Mouse (Mus musculus) E14TG2a.4 (cell line): ENCODE results near the gene Ipmk.

Experiments
- H3K27me3 ChIP-seq: 2 replicates; pipeline ENCODE4 v1.6.1; 2014; ENCODE audit warnings: low read length, control low read depth; ENCODE audit not compliant: insufficient read depth
- H3K36me3 ChIP-seq: 2 replicates; pipeline ENCODE4 v1.6.1; 2014; ENCODE audit warnings: low read length, control low read depth; ENCODE audit not compliant: insufficient read depth
- H3K4me1 ChIP-seq: replicated peaks from 2 replicates; pipeline ENCODE4 v1.6.1; 2014; ENCODE audit warnings: low read depth, low read length, control low read depth
- H3K4me3 ChIP-seq: replicated peaks from 2 replicates; pipeline ENCODE4 v1.5.1; 2014; ENCODE audit warnings: mild to moderate bottlenecking, low read length
- H3K9me3 ChIP-seq: 2 replicates; pipeline ENCODE4 v1.6.1; 2014; ENCODE audit warnings: low read length, control low read depth
- CTCF ChIP-seq: conservative IDR thresholded peaks from 2 replicates; pipeline ENCODE4 v1.5.1; 2014; ENCODE audit warnings: low read length
- NANOG ChIP-seq: IDR thresholded peaks from 2 replicates; pipeline ENCODE4 v1.6.1; 2014; ENCODE audit warnings: borderline replicate concordance, low read length, mixed read lengths
- POU5F1 ChIP-seq: IDR thresholded peaks from 2 replicates; pipeline ENCODE4 v1.6.1; 2014; ENCODE audit warnings: low read length, borderline replicate concordance

The Ipmk gene

DNA sequence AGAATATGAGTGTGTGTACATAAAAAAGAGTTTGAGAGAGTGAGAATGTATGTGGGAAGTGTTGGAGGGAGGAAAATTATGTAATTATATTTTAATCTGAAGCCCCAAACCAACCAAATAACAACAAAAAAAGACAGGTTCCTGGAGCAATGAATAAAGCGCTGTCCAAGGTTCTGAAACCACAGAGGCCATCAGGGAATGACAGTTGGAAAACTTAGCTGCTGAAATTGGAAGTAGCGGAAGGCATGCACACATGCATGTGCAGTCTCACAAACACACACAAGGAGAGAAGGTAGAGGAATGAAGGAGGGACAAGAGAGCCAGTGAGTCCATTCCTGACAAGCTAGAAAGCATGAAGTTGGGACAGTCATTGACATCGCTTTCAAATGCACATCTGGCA lies 56.1 kb downstream of the Ipmk start:
- Histone ChIP-seq H3K36me3 (no peaks in the 10 kb centered on the region), H3K27me3 (no peaks in the 10 kb centered on the region), H3K9me3 (peaks cover 7% of the 10 kb centered on the region; the same call in 1 of the 2 replicates), H3K4me1 (peaks cover 13% of the 10 kb centered on the region), H3K4me3 (no peak overlapping the region)
- TF ChIP-seq CTCF (no peak), POU5F1 (no peak), NANOG (no peak)

DNA sequence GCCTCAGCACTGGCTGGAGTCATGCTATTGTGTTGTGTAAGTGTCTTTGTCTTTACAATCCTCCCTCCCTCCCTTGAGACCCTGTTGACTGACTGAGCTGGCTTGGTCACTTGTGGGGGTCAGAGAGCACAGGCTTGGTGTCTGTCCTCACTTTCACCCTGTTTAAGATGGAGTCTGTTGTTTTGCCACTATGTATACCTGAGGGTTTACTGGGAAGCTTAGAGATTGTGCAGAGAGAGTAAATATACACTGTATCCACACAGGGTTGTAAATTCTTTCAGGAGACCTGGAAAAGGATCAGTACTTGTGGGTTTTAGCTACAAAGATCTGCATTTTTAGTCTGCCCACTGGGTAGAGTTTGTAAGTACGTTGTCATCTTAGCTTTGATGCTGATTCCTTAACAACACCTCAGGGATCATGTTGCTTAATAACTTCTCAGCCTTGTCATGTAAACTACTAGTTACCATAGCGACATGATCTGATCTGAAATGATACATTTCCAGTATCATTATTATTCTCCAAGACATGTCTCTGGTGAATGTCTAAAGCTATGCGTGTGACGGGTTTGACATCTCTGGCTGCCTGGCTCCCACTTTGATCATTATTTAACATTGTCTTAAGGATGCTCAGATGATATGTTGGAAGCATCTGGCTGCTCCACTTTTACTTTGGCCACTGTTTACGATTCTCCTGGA lies 58.1 kb downstream of the Ipmk start:
- Histone ChIP-seq H3K27me3 (peaks cover 3% of the 10 kb centered on the region; the same call in 1 of the 2 replicates), H3K4me1 (no peaks in the 10 kb centered on the region), H3K9me3 (peaks cover 7% of the 10 kb centered on the region; the same call in 1 of the 2 replicates), H3K36me3 (no peaks in the 10 kb centered on the region), H3K4me3 (no peak overlapping the region)
- no peak for TF ChIP-seq POU5F1
- TF ChIP-seq NANOG = no peak
- no peak for TF ChIP-seq CTCF

DNA sequence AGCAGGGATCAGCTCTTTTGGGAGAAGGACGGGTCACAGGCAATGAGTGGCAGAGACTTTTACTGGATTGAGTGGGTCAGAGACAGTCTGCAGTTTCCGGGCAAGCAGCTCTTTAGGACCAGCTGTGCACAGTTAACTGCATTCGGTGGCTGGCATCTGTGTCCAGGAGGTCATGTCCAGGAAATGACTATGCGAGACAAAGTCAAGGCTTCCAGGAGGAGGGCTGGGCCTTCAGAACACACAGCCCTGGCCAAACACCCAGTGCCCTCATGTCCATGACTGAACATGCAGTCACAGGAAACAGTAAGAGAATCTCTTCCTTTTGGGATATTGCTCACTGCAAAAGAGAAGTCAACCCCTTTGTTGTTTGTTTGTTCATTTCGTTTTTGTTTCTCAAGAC lies 62.4 kb downstream of the Ipmk start:
- TF ChIP-seq NANOG (no peak), POU5F1 (no peak), CTCF (no peak)

DNA sequence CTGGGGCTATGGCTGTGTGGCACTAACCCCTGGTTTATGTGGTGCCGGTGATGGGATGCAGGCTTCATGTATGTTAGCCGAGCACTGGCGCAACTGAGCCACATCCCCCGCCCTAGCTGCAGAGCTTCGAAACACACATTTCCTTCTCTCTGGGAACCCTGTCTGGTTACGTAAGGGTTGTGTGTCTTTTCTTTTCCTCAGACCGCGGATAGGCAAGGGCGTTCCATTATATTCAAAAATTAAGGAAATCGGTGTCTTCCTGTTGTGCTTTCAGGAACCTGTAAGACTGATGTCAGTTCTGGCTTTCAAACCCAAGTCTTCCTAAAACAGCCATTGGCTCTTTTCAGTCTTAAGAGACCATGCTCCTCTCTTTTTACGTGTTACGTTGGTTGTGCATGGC lies 65.8 kb downstream of the Ipmk start:
- peaks cover 3% of the 10 kb centered on the region; the same call in 1 of the 2 replicates for H3K27me3 ChIP-seq
- H3K4me1 ChIP-seq = peaks cover 18% of the 10 kb centered on the region
- no peaks in the 10 kb centered on the region for H3K36me3 ChIP-seq
- no peak overlapping the region for H3K4me3 ChIP-seq
- no peaks in the 10 kb centered on the region for H3K9me3 ChIP-seq
- TF ChIP-seq NANOG (no peak), CTCF (no peak), POU5F1 (no peak)

More for the DNA sequence above, 62.4 kb downstream of the Ipmk start:
- Histone ChIP-seq H3K27me3 (peaks cover 3% of the 10 kb centered on the region; the same call in 1 of the 2 replicates), H3K4me1 (peaks cover 18% of the 10 kb centered on the region), H3K4me3 (no peak overlapping the region), H3K9me3 (peaks cover 7% of the 10 kb centered on the region; the same call in 1 of the 2 replicates), H3K36me3 (no peaks in the 10 kb centered on the region)

DNA sequence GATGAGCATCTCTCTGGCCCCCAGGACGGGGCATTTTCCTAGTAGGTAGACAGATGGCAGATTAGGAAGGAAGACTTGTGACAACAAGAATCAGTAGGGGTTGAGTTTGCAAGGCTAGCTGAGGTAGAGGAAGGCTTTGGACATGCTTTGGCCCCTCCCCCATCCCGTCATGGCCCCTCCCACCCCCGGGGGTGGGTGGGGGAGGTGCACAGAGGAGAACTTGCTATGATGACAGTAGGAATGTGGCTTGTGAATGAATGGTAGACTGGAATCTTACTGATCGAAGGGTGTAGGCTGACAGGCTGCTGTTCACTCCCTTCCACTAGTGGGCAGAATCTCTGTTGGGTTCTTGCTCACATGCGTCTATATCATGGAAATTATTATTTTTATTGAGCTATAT lies 74.0 kb downstream of the Ipmk start:
- Histone ChIP-seq H3K4me3 (no peak overlapping the region), H3K4me1 (peaks cover 21% of the 10 kb centered on the region), H3K36me3 (no peaks in the 10 kb centered on the region), H3K9me3 (no peaks in the 10 kb centered on the region), H3K27me3 (0 out of 2 replicates have a peak, but pooled peaks cover 4% of the 10 kb centered on the region)
- TF ChIP-seq CTCF (peak; percentile 11), NANOG (no peak)

DNA sequence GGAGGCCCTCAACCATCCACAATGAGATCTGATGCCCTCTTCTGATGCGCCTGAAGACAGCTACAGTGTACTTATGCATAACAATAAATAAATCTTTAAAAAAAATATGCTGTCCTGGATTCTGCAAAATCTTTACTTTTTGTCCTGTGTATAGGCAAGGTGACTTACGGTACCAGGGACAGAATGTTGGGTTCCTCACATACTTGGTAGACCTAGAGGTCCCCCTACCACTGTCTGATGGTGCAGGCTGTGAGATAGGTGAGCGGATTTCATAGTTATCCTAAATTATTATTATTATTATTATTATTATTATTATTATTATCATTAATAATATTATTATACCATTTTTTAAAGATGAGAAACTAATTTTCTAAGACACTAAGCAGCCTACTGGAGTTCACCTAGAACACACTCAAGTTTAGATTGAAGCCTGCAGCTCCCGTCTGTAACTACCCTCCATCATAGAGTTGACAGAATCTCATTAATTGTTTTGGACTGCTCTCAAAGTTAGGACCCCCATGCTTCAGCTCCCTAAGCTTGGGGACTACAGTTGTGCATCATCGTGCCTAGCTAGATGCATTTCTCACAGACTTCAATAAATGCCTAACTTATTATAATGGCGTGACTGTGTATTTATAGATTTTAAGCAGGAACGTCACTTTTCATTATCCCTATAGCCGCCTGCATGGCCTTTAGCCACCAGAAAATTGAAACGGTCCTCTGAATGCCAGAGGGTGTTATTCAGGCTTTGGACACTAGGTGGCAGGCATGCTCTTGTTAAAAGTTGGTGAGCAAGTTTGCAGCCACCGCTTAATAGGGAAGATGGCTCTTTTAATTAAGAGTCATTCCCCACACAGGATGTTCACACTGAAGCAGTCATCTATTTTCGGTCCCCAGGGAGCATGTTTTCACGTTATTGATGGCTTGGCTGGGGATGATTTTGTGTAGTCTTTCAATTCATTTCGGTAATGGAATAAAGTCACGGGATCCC lies 74.8 kb downstream of the Ipmk start:
- peaks cover 21% of the 10 kb centered on the region for H3K4me1 ChIP-seq
- no peak overlapping the region for H3K4me3 ChIP-seq
- TF ChIP-seq POU5F1 = no peak
- TF ChIP-seq CTCF = peak; percentile 96
- no peak for TF ChIP-seq NANOG
- no peaks in the 10 kb centered on the region for H3K9me3 ChIP-seq
- 0 out of 2 replicates have a peak, but pooled peaks cover 4% of the 10 kb centered on the region for H3K27me3 ChIP-seq
- no peaks in the 10 kb centered on the region for H3K36me3 ChIP-seq

DNA sequence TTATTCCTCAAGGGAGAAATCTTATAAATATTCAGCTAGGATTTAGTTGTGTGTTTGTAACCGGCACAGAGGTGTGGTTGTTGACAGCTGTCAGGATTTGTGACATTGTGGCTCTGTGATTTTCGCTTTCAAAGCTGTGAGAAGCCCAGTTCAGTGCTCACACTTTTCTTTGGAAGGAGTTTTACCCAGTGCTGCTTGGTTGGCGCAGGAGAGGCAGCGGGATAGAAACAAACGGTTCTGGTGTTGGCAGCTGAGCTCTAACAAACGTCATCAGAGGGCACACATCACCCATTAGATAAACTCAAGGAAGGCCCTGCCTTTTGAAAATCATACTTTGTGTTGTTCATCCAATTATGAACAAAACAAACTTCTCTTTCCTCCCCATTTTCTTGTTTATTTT lies 79.2 kb downstream of the Ipmk start:
- TF ChIP-seq CTCF (no peak), POU5F1 (no peak), NANOG (no peak)
- Histone ChIP-seq H3K9me3 (no peaks in the 10 kb centered on the region), H3K36me3 (no peaks in the 10 kb centered on the region), H3K4me3 (no peak overlapping the region), H3K27me3 (0 out of 2 replicates have a peak, but pooled peaks cover 4% of the 10 kb centered on the region), H3K4me1 (peaks cover 9% of the 10 kb centered on the region)

DNA sequence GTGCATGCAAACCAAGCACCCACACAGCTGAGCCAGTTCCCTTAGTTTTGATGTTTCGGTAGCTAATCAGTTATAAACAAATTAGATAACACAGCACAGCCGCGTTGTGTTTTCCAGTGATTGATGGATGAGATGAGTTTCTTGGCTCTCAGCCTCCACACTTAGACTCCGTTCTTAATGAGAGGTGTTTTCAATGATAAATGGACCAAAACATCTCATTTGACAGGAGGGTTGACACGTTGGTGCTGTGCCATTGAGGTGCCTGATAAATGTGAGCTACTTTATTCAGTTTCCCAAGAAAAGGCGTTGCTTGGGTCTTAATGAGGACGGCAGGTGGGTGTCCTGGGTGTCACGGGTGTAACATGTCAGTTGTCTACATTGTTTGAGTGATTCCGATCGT lies 79.8 kb downstream of the Ipmk start:
- Histone ChIP-seq H3K27me3 (0 out of 2 replicates have a peak, but pooled peaks cover 4% of the 10 kb centered on the region), H3K9me3 (no peaks in the 10 kb centered on the region), H3K4me1 (peaks cover 9% of the 10 kb centered on the region), H3K36me3 (no peaks in the 10 kb centered on the region), H3K4me3 (no peak overlapping the region)
- no peak for TF ChIP-seq CTCF
- TF ChIP-seq NANOG = no peak
- no peak for TF ChIP-seq POU5F1
